Mouse (Mus musculus) adrenal gland, adult 18-20 months (tissue): Measurements from ENCODE around the gene Bspry. TPM values are rescaled to one million over a fixed set of nuclear protein-coding genes. Genes with fewer than 3 reads are reported as not detected.
"Not testable (repeated sequence)": the region's sequence is repeated elsewhere in the genome, so short reads cannot be mapped to it uniquely, and the experiment has no call there.

ENCODE experiments used
- DNase-seq, 2 experiments: peaks; one replicate each; pipeline ENCODE4 v3.0.0; 2021 to 2022; ENCODE audit warnings: low spot score in 2 of 2
- total RNA-seq, 2 experiments: library from RNA; stranded (reverse); gene quantifications; 1 replicate in 1 of 2; 2 replicates in 1 of 2; pipeline ENCODE4 v1.2.3; 2021

Bspry gene
- total RNA-seq, 2 experiments from 2014 or later = 3.7 to 9.6 TPM

DNA sequence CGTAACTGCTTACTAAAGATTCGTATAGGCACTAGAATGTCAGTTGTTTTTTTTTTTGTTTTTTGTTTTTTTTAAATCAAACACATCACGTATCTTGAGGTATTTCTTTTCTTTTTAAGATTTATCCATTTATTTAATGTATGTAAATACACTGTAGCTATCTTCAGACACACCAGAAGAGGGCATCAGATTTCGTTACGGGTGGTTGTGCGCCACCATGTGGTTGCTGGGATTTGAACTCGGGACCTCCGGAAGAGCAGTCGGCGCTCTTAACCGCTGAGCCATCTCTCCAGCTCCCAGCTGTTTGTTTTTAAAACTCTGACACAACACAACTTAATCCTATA is 288 bp upstream of the Bspry start:
- DNase-seq = not testable (repeated sequence)

- DNase-seq = peak in 1 of 2 experiments; percentile 27
Measured at GRCm38 (mm10) chr4:62480709-62481605, 1.1 kb downstream of the Bspry start.

- no peak for DNase-seq
Measured at GRCm38 (mm10) chr4:62484928-62485327, 5.1 kb downstream of the Bspry start.

- DNase-seq = peak in 1 of 2 experiments; percentile 19
Measured at GRCm38 (mm10) chr4:62485450-62486161, 5.8 kb downstream of the Bspry start.

GRCm38 (mm10) chr4:62486162-62486696 is 6.4 kb downstream of the Bspry start:
- no peak for DNase-seq

GRCm38 (mm10) chr4:62487172-62487571 is 7.3 kb downstream of the Bspry start:
- no peak for DNase-seq

DNA sequence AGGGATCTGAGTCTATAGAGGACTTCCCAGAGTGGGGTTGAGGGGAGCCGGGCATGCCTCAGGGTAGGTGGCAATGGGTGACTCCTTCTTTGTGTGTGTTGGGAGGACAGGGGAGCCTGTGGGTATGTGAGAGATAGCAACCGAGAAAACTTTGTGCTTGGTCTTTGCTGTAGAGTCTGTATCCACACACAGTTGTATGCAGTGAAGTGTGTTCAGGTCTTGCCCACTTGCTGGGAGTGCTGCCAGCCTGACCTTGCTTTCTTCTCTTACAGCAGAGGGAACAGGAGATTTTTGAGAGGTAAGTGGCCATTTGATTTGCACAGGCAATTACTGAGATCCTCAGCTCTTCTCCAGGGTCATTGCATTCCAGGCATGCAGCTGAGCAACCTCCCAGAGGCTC is 8.1 kb downstream of the Bspry start:
- no peak for DNase-seq

DNA sequence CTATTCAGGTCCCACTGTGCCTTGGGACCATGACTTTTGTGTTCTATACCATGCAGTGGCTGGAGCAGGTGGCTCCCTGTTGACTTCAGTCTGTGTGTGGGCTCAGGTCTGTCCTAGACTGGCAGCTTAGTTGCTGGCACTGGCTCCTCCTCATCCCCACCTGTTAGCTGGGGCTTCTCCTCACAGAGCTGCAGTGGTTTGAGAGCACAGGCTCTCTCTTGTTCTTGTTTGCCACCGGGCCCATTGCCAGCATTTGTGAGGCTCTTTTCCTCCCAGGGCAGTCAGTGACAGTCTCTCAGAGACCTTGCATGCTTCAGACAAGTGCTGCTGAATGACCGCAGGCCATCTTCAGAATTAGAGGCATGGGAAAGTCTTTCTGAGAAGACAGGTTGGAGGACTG is 12.8 kb downstream of the Bspry start:
- DNase-seq = no peak

DNA sequence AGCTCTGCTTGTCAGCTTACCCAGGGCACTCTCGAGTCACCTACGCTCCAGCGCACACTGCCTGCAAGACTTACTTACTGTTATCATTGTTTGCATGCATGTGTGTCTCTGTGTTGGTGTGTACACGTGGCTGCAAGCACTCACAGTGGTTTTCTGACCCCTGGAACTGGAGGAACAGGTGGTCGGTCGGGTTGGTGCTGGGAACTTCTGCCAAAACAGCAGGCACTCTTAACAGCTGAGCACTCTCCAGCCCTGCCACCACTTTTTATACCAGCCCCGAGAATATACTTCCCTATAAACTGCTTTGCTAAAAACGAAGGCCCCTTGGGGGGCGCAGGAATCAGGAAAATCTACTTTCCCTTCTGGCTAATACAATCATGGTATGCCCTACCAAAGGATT is 14.4 kb downstream of the Bspry start:
- DNase-seq = no peak

GRCm38 (mm10) chr4:62495946-62496345 is 16.1 kb downstream of the Bspry start:
- DNase-seq = no peak

DNA sequence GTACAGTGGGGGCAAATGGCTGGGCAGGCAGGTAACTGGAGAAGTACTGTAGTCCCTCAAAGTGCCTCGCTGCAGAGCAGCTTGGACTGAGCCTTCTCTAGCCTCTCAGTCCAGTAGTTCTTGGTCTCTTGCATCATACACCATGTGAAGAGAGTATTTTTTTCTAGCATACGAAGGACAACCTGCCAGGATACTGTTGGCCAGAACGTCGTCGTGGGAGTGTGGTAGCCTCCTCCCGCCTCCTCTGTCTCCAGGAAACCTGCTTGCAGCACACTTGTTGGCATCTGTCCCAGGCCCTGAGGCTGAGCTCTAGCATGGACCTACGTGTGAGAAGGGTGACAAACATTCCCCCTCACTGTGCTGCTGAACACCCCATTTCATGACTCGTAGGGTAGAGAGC is 17.0 kb downstream of the Bspry start:
- DNase-seq = peak; percentile 45 to 55

GRCm38 (mm10) chr4:62500799-62501198 is 20.9 kb downstream of the Bspry start:
- DNase-seq = no peak

GRCm38 (mm10) chr4:62501534-62501933 is 21.7 kb downstream of the Bspry start:
- no peak for DNase-seq

- peak; percentile 89 to 91 for DNase-seq
Measured at GRCm38 (mm10) chr4:62501964-62502732, 22.3 kb downstream of the Bspry start.

GRCm38 (mm10) chr4:62502969-62503368 is 23.1 kb downstream of the Bspry start:
- DNase-seq = no peak

DNA sequence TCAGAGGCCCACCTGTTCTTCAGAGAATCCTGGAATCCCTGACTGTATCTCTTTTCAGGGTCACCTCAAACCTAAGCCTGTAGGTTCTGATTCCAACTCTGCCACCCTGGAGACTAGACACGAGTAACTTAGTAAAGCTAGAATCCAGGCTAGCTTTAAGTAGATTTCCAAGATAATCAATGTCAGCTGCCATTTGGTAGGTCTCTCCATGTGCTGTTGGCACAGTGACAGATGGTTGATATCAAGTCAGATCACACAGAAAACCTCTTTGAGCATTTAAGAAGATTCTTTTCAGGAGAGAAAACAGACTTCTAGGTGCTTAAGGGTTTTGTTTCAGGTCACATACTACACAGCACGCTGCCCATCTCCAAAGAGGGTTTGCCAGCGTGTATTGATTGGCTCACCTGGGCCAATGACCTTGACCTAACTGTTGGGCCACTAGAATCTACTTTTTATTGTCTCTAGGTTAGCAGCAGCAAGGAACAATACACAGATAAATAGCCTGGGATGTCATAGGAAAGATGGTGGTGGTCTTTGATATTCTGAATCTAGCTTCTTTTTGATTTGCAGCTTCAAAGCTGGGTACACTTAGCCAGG is 23.6 kb downstream of the Bspry start, which contains the start of gene Hdhd3:
TSS of gene Hdhd3 (minus strand) at position 94 of the 597 bp plus-strand sequence.
- DNase-seq = no peak

DNA sequence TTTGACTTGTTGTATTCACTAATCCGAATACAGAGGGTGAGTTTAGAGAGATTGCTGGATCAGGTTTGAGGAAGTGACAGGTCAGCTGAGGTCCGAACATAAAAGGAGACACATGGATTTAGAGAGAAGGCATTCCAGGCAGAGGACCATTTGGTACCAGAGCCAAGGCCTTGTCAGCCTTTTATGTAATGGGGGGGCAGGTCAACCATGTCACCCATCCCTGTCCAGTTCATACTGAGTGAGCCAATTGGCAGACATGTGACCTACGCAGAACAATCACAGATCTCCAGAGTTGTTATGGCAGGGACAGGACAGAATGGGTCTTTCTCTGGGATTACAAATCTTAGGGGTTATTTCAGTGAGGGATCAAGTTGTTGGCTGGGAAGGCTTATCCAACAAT is 26.1 kb downstream of the Bspry start:
- no peak for DNase-seq

- no peak for DNase-seq
Measured at GRCm38 (mm10) chr4:62506798-62507197, 26.9 kb downstream of the Bspry start.

GRCm38 (mm10) chr4:62508839-62509238 is 29.0 kb downstream of the Bspry start:
- no peak for DNase-seq

DNA sequence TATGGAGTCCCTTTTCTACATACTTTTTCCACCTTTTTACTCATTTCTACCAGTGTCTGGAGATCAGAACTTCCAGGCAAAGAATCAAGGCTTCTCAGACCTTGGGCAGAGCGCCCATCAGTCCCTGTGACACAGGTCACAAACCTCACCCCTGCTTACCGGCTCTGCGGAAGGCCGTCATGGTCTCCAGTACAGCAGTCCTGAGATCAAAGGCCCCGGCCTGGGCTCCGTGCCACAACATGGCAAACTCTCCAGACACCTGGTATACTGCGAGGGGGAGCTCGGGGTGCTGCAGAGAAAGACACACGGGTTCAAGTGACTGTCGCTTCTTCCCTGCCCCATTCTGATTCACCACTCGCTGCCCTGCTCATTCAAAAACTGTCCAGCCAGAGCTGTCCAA is 30.1 kb downstream of the Bspry start:
- peak; percentile 70 to 80 for DNase-seq

- DNase-seq = no peak
Measured at GRCm38 (mm10) chr4:62513998-62514506, 34.2 kb downstream of the Bspry start.
